8 mouse cellular contexts compared by ENCODE assay signal in genomic region chr11:19018489-19019203, GRCm38 (mm10). TPM values are rescaled to one million over a fixed set of nuclear protein-coding genes. Genes with fewer than 3 reads are reported as not detected.
A peak's percentile ranks its signal among the peaks of the same experiment; 100 is the strongest.
DNase-seq lines count a peak whose midpoint lies in the region; ATAC-seq and TF ChIP-seq lines count a peak whose summit lies in the region.

Meis1 (minus strand) TSS chr11:19018985.

- TF ChIP-seq CTCF in cortical plate, adult 2 months (IDR thresholded peaks at IDR 0.05; ENCODE audit: extremely low read depth, insufficient read depth, low read length) = no peak

- peak within 1 kb of the TSS; percentile 81 for H3K4me3 ChIP-seq in cortical plate, adult 2 months (ENCODE audit: insufficient read depth, low read length)

- TF ChIP-seq POLR2A in cortical plate, adult 2 months (IDR thresholded peaks at IDR 0.05; ENCODE audit: extremely low read depth, insufficient read depth, low read length) = peak; percentile 73

- peak within 1 kb of the TSS; percentile 87 for H3K27ac ChIP-seq in cortical plate, adult 2 months (ENCODE audit: insufficient read depth, low read length)

- H3K4me1 ChIP-seq in cortical plate, adult 2 months (ENCODE audit: control insufficient read depth, insufficient read depth, low read length) = no peaks in the 10 kb centered on the region

- intact Hi-C loops in gastrocnemius, postnatal 14 days (cut with DNase I; ENCODE audit: low total_unique reads) = no loop called here
- intact Hi-C loops in left cerebral cortex, postnatal 10 days (cut with DNase I) = loop anchor here (2.0 to 5.0 kb wide), 2 partner anchors 142 to 266 kb away; no protein-coding TSS in a partner anchor

- ATAC-seq in megakaryocyte progenitor cell, adult 5-6 weeks (replicated peaks; ENCODE audit: poor library complexity) = peak; percentile 78

- DNase-seq in adipocyte (ENCODE audit: low spot score) = peak; percentile 95
- DNase-seq in gastrocnemius, postnatal 14 days = peak; percentile 88
- DNase-seq in induced T-regulatory cell, adult 2 months (ENCODE audit: low read depth) = peak; percentile 31
- peak; percentile 78 to 81 for DNase-seq in left cerebral cortex, postnatal 10 days (ENCODE audit: extremely low spot score in 1 of 2, low spot score in 2 of 2)
- DNase-seq in right cerebral cortex, postnatal 25 days = peak; percentile 79
- DNase-seq in urinary bladder, postnatal 36 days (ENCODE audit: low spot score in 2 of 2) = peak; percentile 86 to 94

RNA-seq across cellular contexts. Expression of gene Meis1, which starts in this region (rescaled TPM):
- 2.1 and 3.5 TPM in 2 replicates for polyA plus RNA-seq in cortical plate, adult 2 months (2012; rRNA removed)
- 1 to 10 TPM; 4.1 to 4.5 TPM for total RNA-seq in gastrocnemius, postnatal 14 days (2021)
- total RNA-seq in left cerebral cortex, postnatal 10 days (2021) = 1 to 10 TPM; 4.0 to 6.9 TPM
- 12.7 and 24.6 TPM in 2 replicates for total RNA-seq in megakaryocyte progenitor cell, adult 5-6 weeks (2015)
- total RNA-seq in megakaryocyte progenitor cell, adult 5-6 weeks (2017) = 13.0 and 26.3 TPM in 2 replicates

Comparison
In these comparisons a context has a peak if more than half of its experiments do, and no peak if none do; other contexts are left out.
1. Peak in every context shown above with its lines: DNase-seq, ATAC-seq, H3K4me3 ChIP-seq and H3K27ac ChIP-seq.
2. DNase-seq: peak in every context shown above with its lines; median percentile 95 in adipocyte; 90 in urinary bladder, postnatal 36 days; 88 in gastrocnemius, postnatal 14 days; 80 in left cerebral cortex, postnatal 10 days; 79 in right cerebral cortex, postnatal 25 days; 31 in induced T-regulatory cell, adult 2 months.